Mouse (Mus musculus): ENCODE data around the gene Zfp354b. TPM values are rescaled to one million over a fixed set of nuclear protein-coding genes. Genes with fewer than 3 reads are reported as not detected.

Gene Zfp354b
- polyA plus RNA-seq, 1 experiment from 2014 or later, result 3.2 TPM

DNA sequence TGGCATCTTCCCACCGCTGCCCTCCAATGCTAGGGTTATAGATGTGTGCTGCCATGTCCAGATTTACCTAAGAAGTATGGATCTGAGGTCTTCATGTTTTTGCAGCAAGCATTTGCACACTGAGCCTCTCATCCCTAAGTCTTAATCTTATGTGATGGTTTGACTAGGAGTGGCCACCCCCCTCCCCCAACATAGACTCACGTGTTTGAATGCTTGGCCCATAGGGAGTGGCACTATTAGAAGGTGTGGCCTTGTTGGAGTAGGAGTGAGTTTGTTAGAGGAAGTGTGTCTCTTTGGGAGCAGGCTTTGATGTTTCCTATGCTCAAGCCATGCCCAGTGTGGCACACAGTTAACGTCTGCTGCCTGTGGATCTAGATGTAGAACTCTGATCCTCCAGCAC lies 52.8 kb downstream of the Zfp354b start:
- peaks cover 32% of the 10 kb centered on the region for H3K9me3 ChIP-seq
- no peak overlapping the region for H3K4me2 ChIP-seq
- no peaks in the 10 kb centered on the region for H3K4me1 ChIP-seq (replicated peaks)
- 97% methylated on average over 3 of the region's 3 CpGs for WGBS
- H3K36me3 ChIP-seq, result peaks cover 95% of the 10 kb centered on the region
- H3K27me3 ChIP-seq, result no peaks in the 10 kb centered on the region
- no peak overlapping the region for H3K4me3 ChIP-seq
- H3K9ac ChIP-seq, result no peak overlapping the region
- no peak for ATAC-seq (ENCODE audit: low read depth)
- no peak overlapping the region for H3K27ac ChIP-seq (replicated peaks)

Other genes with a start within 250 kb of the Zfp354b start
- 53.0 and 55.6 TPM in 2 replicates for gene Zfp354c, start 103.9 kb downstream of the Zfp354b start, polyA plus RNA-seq (2015; fragmentation: Nextera tagmentation; extraction: Ambion mirVana)
- gene Zfp879, start 90.1 kb downstream of the Zfp354b start, polyA plus RNA-seq (2015; fragmentation: Nextera tagmentation; extraction: Ambion mirVana), result 0.99 and 1.5 TPM in 2 replicates
- gene Grm6, start 80.9 kb downstream of the Zfp354b start, polyA plus RNA-seq (2015; fragmentation: Nextera tagmentation; extraction: Ambion mirVana), result not detected in 2 replicates
- 11.7 and 14.1 TPM in 2 replicates for gene Zfp454, start 44.0 kb downstream of the Zfp354b start, polyA plus RNA-seq (2015; fragmentation: Nextera tagmentation; extraction: Ambion mirVana)
- 38.6 and 43.2 TPM in 2 replicates for gene Zfp2, start 15.5 kb downstream of the Zfp354b start, polyA plus RNA-seq (2015; fragmentation: Nextera tagmentation; extraction: Ambion mirVana)
- gene 4933414I15Rik, start 12.1 kb upstream of the Zfp354b start, polyA plus RNA-seq (2015; fragmentation: Nextera tagmentation; extraction: Ambion mirVana), result not detected in 2 replicates
- gene Prop1, start 22.1 kb upstream of the Zfp354b start, polyA plus RNA-seq (2015; fragmentation: Nextera tagmentation; extraction: Ambion mirVana), result not detected in 2 replicates
- not detected in 2 replicates for gene Olfr1378, start 34.9 kb upstream of the Zfp354b start, polyA plus RNA-seq (2015; fragmentation: Nextera tagmentation; extraction: Ambion mirVana)
- not detected in 2 replicates for gene Olfr1377, start 50.3 kb upstream of the Zfp354b start, polyA plus RNA-seq (2015; fragmentation: Nextera tagmentation; extraction: Ambion mirVana)
- gene Olfr51, start 72.0 kb upstream of the Zfp354b start, polyA plus RNA-seq (2015; fragmentation: Nextera tagmentation; extraction: Ambion mirVana), result not detected in 2 replicates
- gene Olfr54, start 82.6 kb upstream of the Zfp354b start, polyA plus RNA-seq (2015; fragmentation: Nextera tagmentation; extraction: Ambion mirVana), result not detected in 2 replicates
- not detected in 2 replicates for gene Olfr1375, start 116.5 kb upstream of the Zfp354b start, polyA plus RNA-seq (2015; fragmentation: Nextera tagmentation; extraction: Ambion mirVana)
- gene Zfp354a, start 127.6 kb upstream of the Zfp354b start, polyA plus RNA-seq (2015; fragmentation: Nextera tagmentation; extraction: Ambion mirVana), result 10.8 and 11.2 TPM in 2 replicates

Measured in neural tube, embryonic 13.5 days (tissue).